Mouse (Mus musculus) thymus, adult 2 months (tissue): ENCODE data around the gene Abcd4.

Source experiments
- CTCF ChIP-seq: fragments of 200-500 bp; IDR thresholded peaks from 2 replicates; pipeline ENCODE4 v1.5.1; 2012; ENCODE audit warnings: mild to moderate bottlenecking, control low read depth, low read length, moderate library complexity, borderline replicate concordance; ENCODE audit not compliant: control insufficient read depth, poor library complexity, insufficient read depth; ENCODE audit errors: extremely low read depth
- POLR2A ChIP-seq: fragments of 200-500 bp; IDR thresholded peaks from 2 replicates; pipeline ENCODE4 v1.6.1; 2012; ENCODE audit warnings: mild to moderate bottlenecking, low read length, control low read depth, moderate library complexity; ENCODE audit not compliant: control insufficient read depth, poor library complexity, insufficient read depth; ENCODE audit errors: extremely low read depth

DNA sequence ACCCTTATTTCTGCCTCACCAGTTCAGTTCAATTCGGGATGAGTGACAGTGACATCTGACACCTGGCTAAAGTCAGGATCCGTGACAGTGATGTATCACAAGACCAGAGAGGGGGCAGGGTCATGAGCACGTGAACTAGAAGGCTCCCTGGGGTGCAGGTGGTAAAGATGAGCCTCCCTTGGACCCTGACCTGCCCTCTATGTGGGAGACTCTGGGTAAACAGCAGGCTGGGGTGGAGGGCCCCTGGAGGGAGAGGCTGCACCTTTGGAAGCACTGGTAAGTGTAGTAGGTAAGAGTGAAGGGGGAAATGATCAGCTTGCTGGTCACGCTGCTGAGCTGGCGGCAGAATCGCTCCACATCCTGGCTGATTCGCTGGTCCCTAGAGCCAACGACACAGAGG lies 4.7 kb downstream of the Abcd4 start:
- TF ChIP-seq CTCF (no peak), POLR2A (no peak)
